Mouse (Mus musculus): ENCODE results near the gene Pappa2.

DNA sequence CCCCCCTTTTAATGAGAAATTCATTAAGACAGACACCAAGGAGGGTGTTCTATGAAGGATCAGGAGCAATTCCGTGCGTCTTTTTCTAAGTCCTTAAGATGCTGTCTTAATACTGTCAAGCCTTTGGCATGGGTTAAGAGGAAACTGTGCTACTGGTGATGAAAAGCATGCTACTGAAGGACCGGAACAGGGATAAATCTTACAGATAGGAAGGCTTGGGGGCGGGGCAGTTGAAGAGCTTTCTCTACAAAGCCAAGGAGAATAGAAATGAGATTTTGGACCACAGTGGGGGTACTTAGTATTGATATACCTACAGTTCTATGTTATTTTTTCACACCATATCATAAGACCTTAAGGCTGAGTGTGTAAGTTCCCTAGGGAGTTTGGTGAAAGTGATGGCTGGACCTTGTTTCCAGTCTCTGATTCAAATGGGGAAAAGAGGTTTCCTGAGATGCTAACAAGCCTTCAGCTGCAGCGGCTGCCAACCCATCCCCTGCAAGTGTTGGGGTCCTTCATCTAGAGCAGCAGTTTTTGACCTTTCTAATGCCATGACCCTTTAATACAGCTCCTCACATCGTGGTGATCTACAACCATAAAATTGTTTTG lies 240.0 kb downstream of the Pappa2 start:
- TF ChIP-seq POLR2A (IDR thresholded peaks at IDR 0.05; ENCODE audit: low read depth, low read length): no peak
- TF ChIP-seq CTCF (IDR thresholded peaks at IDR 0.05; ENCODE audit: extremely low read depth, insufficient read depth, insufficient read length, insufficient replicate concordance): no peak

Data from spleen, adult 2 months (tissue).